Mouse (Mus musculus): ENCODE data around the gene Ndnf.

DNA sequence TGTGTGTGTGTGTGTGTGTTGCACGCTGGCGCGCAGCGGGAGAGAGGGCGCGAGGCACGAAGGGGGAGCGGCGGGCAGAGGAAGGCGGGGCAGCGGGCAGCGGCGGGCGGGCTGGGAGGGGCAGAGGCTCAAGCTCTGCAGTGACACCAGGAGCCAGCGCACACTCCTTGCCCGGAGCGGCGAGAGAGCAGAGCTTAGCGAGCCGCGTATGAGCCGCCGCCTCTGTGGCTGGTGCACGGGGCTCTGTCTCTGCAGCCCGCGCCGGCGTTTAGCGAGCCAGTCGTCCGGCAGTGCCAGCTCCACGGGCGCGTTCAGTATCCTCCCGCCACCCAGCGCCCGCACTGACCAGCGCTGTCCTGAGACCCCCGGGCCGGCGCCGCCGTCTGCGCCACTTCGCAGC, at the start of gene Ndnf:
- no peak for TF ChIP-seq GATA1 (IDR thresholded peaks at IDR 0.05; ENCODE audit: borderline replicate concordance, low read length)
- TF ChIP-seq FLI1 (IDR thresholded peaks at IDR 0.05; ENCODE audit: low read length), result no peak

Data from megakaryocyte, embryonic 14.5 days (primary cell).